Mouse (Mus musculus) liver, adult (tissue): ENCODE data around the gene Creb3l1.

Source experiments
- GATA4 ChIP-seq: IDR thresholded peaks from 2 replicates; pipeline ENCODE4 v1.6.1; 2014; ENCODE audit warnings: mild to moderate bottlenecking, low read length; ENCODE audit not compliant: insufficient replicate concordance

Creb3l1 gene

GRCm38 (mm10) chr2:91933471-91933870 is 90.8 kb downstream of the Creb3l1 start:
- no peak for TF ChIP-seq GATA4

GRCm38 (mm10) chr2:91932737-91933350 is 91.5 kb downstream of the Creb3l1 start:
- no peak for TF ChIP-seq GATA4
